Mouse (Mus musculus): ENCODE results near the gene Ppp2r5e. TPM values are rescaled to one million over a fixed set of nuclear protein-coding genes. Genes with fewer than 3 reads are reported as not detected.
A peak's percentile ranks its signal among the peaks of the same experiment; 100 is the strongest.

Gene Ppp2r5e
- polyA plus RNA-seq, 1 experiment = 15.9 TPM

DNA sequence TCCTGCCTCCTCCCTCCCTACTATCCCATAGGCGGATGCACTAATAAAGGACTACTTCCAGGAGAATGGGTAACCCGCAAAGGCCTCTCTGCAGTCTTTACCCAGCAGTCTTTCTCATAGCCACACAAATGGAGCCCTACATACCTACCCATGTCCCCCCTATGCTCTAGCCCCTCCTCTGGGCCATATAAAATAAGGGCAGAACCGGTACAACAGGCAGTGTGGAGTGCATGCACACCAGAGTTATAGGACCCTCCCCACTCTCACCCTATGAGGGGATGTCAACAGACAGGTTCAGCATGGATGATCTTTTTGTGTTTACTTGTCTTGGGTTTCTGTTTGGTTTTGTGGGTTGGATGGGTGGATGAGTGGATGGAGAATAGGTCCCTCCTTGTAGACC lies 52.7 kb downstream of the Ppp2r5e start:
- no peaks in the 10 kb centered on the region for H3K9me3 ChIP-seq
- H3K4me3 ChIP-seq (replicated peaks) = no peak overlapping the region
- H3K36me3 ChIP-seq (replicated peaks; ENCODE audit: low read length) = peaks cover 2% of the 10 kb centered on the region
- H3K4me1 ChIP-seq = peaks cover 65% of the 10 kb centered on the region
- no peak for TF ChIP-seq FLI1 (IDR thresholded peaks at IDR 0.05; ENCODE audit: low read length)
- no peak for TF ChIP-seq GATA1 (IDR thresholded peaks at IDR 0.05; ENCODE audit: borderline replicate concordance, low read length)
- H3K27me3 ChIP-seq (replicated peaks) = no peaks in the 10 kb centered on the region

DNA sequence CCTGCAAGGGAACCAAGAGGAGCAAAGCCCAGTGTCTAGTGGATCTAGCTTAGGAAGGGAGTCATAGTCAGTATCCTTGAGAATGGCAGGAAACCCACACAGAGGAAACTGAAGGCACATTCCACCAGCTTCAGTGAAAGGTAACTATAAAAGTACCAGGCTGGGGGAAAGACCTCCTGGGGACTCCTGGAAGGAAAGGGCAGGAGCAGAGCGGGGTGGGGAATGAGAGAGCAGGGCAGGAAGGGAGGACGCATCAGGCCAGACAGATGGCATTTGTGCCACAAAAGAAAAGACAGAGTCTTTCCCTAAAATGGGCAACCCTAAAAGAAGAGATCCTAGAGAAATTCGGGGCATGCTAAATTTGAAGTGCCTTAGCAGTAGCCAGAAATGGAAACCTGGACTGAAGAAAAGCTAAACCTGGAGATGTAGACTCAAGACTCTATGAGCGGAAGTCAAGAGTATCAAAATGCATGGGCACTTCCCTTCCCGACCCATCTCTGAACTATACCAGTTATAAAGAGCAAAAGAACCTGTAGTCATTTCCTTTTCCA lies 55.3 kb downstream of the Ppp2r5e start:
- Histone ChIP-seq H3K9me3 (no peaks in the 10 kb centered on the region), H3K4me1 (peaks cover 83% of the 10 kb centered on the region), H3K4me3 (replicated peaks) (peak overlapping the region; percentile 8), H3K36me3 (replicated peaks; ENCODE audit: low read length) (peaks cover 2% of the 10 kb centered on the region), H3K27me3 (replicated peaks) (no peaks in the 10 kb centered on the region)
- TF ChIP-seq GATA1 (IDR thresholded peaks at IDR 0.05; ENCODE audit: borderline replicate concordance, low read length) = no peak
- TF ChIP-seq FLI1 (IDR thresholded peaks at IDR 0.05; ENCODE audit: low read length) = no peak

DNA sequence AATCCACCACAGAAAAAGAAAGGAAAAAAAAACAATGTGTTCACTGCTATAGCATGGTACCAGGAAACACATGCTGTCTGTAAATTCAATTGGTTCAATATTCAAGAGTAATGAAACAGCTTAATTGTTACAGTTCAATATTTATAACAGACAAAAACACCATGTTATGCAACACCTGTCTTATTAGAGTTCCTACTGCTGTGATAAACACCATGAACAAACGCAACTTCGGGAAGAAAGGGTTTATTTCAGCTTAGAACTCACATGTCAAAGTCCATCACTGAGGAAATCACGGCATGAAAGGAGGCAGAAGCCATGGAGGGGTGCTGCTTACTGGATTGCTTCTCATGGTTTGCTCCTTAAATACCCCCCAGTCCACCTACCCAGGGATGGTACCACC lies 56.8 kb downstream of the Ppp2r5e start:
- H3K27me3 ChIP-seq (replicated peaks) = no peaks in the 10 kb centered on the region
- H3K36me3 ChIP-seq (replicated peaks; ENCODE audit: low read length) = peaks cover 3% of the 10 kb centered on the region
- TF ChIP-seq FLI1 (IDR thresholded peaks at IDR 0.05; ENCODE audit: low read length) (no peak), GATA1 (IDR thresholded peaks at IDR 0.05; ENCODE audit: borderline replicate concordance, low read length) (no peak)
- H3K4me1 ChIP-seq = peaks cover 76% of the 10 kb centered on the region
- no peak overlapping the region for H3K4me3 ChIP-seq (replicated peaks)
- H3K9me3 ChIP-seq = no peaks in the 10 kb centered on the region

DNA sequence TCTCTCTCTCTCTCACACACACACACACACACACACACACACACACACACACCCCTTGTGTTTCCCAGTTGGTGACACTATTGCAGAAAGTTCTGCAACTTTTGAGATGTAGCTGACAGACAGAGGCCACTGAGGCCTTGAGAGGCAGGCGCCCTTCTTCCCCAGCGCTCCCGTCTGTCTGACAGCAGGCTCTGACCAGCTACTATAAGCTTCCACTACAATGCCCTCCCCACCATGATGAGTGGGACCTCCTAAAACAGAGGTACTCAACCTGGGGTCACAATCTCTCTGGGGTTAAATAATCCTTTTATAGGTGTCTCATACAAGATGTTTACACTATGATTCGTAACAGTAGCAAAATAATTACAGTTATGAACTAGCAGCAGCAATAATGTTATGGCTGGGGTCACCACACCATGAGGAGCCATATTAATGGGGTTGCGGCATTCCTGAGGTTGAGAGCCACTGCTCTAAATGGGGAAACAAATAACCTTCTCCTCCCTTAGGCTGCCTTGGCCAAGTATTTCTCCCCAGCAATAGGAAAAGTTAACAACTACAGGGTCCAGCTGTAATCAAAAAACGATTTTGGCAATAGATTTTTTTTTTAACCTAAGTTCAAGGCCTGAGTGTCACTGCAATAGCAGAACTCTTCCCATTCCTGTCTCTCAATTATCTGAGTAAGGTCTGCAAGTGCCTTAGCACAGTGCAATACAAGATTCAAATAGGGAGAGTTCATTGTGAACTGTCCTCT lies 58.2 kb downstream of the Ppp2r5e start:
- H3K36me3 ChIP-seq (replicated peaks; ENCODE audit: low read length) = peaks cover 14% of the 10 kb centered on the region
- no peaks in the 10 kb centered on the region for H3K27me3 ChIP-seq (replicated peaks)
- TF ChIP-seq GATA1 (IDR thresholded peaks at IDR 0.05; ENCODE audit: borderline replicate concordance, low read length) (no peak), FLI1 (IDR thresholded peaks at IDR 0.05; ENCODE audit: low read length) (no peak)
- no peak overlapping the region for H3K4me3 ChIP-seq (replicated peaks)
- H3K9me3 ChIP-seq = peaks cover 3% of the 10 kb centered on the region; the same call in 1 of the 2 replicates
- peaks cover 68% of the 10 kb centered on the region for H3K4me1 ChIP-seq

DNA sequence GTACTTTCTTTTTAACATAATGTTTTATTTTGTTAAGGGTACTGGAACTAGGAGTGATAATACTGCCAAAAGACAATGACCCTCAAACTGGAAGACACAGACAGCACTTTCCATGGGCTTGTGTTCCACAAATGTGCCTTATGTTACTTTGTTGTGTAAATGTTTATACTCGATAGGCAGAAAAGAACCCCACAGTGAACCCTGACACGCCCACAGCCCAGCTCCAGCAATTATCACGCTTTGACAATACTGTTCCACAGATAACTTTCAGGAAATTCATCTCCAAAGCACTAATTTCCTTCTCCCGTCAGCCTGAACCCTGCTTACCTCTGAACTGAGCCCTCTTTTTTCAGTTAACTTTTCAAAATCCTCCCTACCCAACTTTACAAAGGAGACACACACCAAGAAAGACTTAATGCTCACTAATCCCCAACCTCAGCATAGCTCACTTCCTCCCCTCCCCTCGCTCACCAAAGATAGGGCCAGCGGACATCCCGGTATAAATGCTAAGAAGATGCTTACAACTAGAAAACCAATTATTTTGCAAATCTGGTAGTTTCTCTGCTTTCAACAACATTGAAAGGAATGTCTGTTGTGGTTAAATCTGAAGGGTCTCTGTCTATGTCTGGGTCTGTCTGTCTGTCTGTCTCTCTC lies 58.9 kb downstream of the Ppp2r5e start:
- peaks cover 73% of the 10 kb centered on the region for H3K4me1 ChIP-seq
- H3K9me3 ChIP-seq = peaks cover 3% of the 10 kb centered on the region; the same call in 1 of the 2 replicates
- H3K36me3 ChIP-seq (replicated peaks; ENCODE audit: low read length) = peaks cover 14% of the 10 kb centered on the region
- H3K4me3 ChIP-seq (replicated peaks) = no peak overlapping the region
- TF ChIP-seq FLI1 (IDR thresholded peaks at IDR 0.05; ENCODE audit: low read length) (no peak), GATA1 (IDR thresholded peaks at IDR 0.05; ENCODE audit: borderline replicate concordance, low read length) (no peak)
- H3K27me3 ChIP-seq (replicated peaks) = no peaks in the 10 kb centered on the region

DNA sequence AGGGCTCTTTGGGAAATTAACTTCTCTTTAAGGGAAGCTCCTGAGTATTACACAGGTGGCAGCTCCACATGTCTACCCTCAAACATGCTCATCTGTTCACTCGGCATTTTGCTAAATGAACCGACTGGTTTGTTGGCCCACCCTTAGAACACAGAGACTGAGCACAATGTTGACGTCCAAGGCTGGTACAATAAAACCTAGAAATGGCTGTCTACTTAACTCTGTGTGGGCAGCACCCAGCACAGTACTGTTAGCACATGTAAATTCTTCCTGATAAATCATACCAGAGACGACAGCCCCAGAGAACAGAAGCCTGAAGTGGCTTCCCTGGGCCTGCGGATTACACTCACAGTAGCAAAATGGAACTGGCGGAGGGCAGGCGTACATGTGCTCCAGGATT lies 59.5 kb downstream of the Ppp2r5e start:
- no peak for TF ChIP-seq GATA1 (IDR thresholded peaks at IDR 0.05; ENCODE audit: borderline replicate concordance, low read length)
- H3K4me3 ChIP-seq (replicated peaks) = no peak overlapping the region
- no peaks in the 10 kb centered on the region for H3K27me3 ChIP-seq (replicated peaks)
- H3K36me3 ChIP-seq (replicated peaks; ENCODE audit: low read length) = peaks cover 14% of the 10 kb centered on the region
- H3K9me3 ChIP-seq = peaks cover 3% of the 10 kb centered on the region; the same call in 1 of the 2 replicates
- peaks cover 73% of the 10 kb centered on the region for H3K4me1 ChIP-seq

DNA sequence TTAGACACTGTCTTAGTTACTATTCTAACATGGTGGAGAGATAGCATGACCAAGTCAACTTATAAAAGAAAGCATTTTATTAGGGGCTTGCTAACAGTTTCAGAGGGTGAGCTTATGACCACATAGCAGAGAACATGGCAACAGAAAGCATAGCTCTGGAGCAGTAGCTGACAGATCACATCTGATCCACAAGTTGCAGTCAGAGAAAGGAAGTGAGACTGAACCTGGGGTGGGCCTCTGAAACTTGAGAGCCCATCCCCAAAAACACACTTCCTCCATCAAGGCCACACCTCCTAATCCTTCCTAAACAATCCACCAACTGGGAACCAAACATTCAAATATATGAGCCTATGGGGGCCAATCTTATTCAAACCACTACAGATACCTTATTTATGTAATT lies 62.9 kb downstream of the Ppp2r5e start:
- peaks cover 12% of the 10 kb centered on the region for H3K36me3 ChIP-seq (replicated peaks; ENCODE audit: low read length)
- TF ChIP-seq GATA1 (IDR thresholded peaks at IDR 0.05; ENCODE audit: borderline replicate concordance, low read length) = no peak
- TF ChIP-seq FLI1 (IDR thresholded peaks at IDR 0.05; ENCODE audit: low read length) = no peak
- H3K27me3 ChIP-seq (replicated peaks) = no peaks in the 10 kb centered on the region
- peaks cover 71% of the 10 kb centered on the region for H3K4me1 ChIP-seq
- H3K9me3 ChIP-seq = peaks cover 3% of the 10 kb centered on the region; the same call in 1 of the 2 replicates
- no peak overlapping the region for H3K4me3 ChIP-seq (replicated peaks)

DNA sequence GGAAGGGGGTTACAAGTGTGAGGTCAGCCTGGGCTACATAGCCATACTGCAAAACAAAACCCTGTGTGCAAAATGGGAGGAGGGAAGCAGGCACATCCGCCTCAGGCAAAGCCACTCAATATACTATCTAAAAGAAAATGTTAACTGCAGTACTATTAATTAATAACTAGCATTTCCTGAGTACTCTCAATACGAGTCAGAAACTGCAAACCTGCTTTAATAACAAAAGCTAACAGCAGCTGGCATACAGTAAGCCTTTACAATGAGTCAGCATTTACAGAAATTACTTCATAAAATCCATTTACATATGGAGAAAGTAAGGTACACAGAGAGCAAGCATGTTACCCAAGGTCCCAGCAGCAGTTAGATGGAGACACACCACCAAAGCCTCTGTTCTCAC lies 64.2 kb downstream of the Ppp2r5e start:
- H3K4me1 ChIP-seq = peaks cover 64% of the 10 kb centered on the region

DNA sequence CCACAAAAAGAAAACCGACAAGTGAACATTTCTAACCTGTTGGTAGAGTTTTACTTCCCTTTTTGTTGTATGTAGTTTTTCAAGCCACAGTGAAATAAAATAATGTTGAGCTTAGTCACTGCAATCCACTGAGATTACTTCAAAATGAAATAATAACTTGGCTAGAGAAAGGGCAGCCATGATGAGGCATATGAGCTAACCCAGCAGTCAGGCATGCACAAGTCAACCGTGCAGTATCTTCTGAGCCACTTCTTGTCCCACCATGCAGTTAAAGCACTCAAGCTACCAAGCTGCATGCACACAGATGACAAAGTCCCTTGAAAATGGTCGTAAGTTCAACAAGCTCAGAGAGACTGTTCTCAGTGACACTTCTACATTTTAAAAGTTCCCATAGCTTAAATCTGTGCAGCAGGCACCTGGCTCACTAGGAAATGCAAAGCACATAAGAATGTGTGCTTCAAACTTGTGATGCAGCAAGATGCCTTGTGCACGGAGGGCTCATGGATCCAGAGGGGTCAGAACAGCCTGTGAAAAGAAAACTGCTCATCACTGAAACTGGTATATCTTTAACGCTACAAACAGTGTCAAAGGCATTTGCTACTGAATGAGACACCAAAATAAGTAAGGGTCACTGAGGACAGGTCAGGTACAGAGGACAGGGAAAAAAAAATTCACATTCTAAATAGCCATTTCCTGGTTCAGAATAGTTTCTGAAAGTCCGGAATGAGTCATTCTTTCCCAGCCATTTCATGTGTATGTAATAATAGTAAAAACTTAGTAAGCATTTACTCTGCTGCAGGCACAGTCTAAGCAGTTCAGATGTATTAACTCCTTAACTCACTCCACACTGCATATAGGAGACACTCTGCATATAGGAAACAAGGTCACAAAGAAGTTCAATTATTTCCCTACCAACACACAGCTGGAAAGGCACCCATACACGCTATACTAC lies 66.9 kb downstream of the Ppp2r5e start:
- TF ChIP-seq FLI1 (IDR thresholded peaks at IDR 0.05; ENCODE audit: low read length) (no peak), GATA1 (IDR thresholded peaks at IDR 0.05; ENCODE audit: borderline replicate concordance, low read length) (no peak)
- H3K4me1 ChIP-seq = peaks cover 52% of the 10 kb centered on the region
- H3K27me3 ChIP-seq (replicated peaks) = no peaks in the 10 kb centered on the region
- no peak overlapping the region for H3K4me3 ChIP-seq (replicated peaks)
- peaks cover 19% of the 10 kb centered on the region for H3K36me3 ChIP-seq (replicated peaks; ENCODE audit: low read length)
- peaks cover 2% of the 10 kb centered on the region; the same call in 1 of the 2 replicates for H3K9me3 ChIP-seq

More for the DNA sequence above, 64.2 kb downstream of the Ppp2r5e start:
- Histone ChIP-seq H3K4me3 (replicated peaks) (peak overlapping the region; percentile 20), H3K27me3 (replicated peaks) (no peaks in the 10 kb centered on the region), H3K9me3 (peaks cover 3% of the 10 kb centered on the region; the same call in 1 of the 2 replicates), H3K36me3 (replicated peaks; ENCODE audit: low read length) (peaks cover 12% of the 10 kb centered on the region)
- TF ChIP-seq GATA1 (IDR thresholded peaks at IDR 0.05; ENCODE audit: borderline replicate concordance, low read length) (no peak), FLI1 (IDR thresholded peaks at IDR 0.05; ENCODE audit: low read length) (no peak)
